Mouse (Mus musculus) adrenal gland, postnatal 4 days (tissue): ENCODE results near the gene Pappa2. TPM values are rescaled to one million over a fixed set of nuclear protein-coding genes. Genes with fewer than 3 reads are reported as not detected.

Experiments used
- DNase-seq, 2 experiments: peaks; one replicate each; pipeline ENCODE4 v3.0.0; 2021 to 2022; ENCODE audit warnings: low spot score in 2 of 2, mixed read lengths in 2 of 2
- total RNA-seq, 2 experiments: library from RNA; stranded (reverse); gene quantifications; 2 replicates each; pipeline ENCODE4 v1.2.3; 2021

Pappa2 gene
- total RNA-seq, 2 experiments from 2014 or later = 0.90 to 2.8 TPM

DNA sequence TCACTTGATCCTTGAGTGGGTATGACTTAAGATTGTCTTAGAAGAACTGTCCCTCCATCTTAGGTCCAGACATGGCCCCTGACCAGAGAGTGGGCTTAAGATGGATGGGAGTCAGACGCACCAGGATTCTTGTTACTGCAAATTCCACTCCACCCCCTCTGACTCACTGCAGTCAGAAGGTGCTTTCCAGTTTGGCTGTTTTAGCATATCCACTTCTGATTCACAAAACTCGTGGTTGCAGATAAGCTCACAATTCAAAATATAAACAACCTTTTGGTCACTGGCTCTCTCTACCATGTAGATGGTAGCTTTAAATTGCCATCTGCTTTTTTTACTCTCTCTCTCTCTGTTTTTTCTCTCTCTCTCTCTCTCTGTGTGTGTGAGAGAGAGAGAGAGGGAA lies 214.4 kb downstream of the Pappa2 start:
- no peak for DNase-seq

DNA sequence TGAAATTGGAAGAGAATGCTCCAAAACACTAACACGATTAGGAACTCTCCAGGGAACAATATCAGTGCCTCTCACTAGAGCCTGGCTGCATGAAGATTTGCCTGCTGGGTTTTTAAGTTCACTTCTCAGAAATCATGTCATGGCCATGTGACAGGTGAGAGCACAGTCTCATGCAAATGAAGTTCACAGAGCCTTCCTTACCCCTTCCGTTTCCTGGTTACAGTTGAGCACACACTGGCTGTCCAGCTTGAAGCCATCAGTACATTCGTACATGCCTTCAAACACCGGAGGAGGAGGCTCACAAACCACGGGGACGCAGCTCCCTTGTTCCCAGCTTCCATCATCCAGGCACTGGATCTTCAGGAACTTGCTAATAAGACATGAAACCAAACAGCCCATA lies 215.6 kb downstream of the Pappa2 start:
- no peak for DNase-seq

DNA sequence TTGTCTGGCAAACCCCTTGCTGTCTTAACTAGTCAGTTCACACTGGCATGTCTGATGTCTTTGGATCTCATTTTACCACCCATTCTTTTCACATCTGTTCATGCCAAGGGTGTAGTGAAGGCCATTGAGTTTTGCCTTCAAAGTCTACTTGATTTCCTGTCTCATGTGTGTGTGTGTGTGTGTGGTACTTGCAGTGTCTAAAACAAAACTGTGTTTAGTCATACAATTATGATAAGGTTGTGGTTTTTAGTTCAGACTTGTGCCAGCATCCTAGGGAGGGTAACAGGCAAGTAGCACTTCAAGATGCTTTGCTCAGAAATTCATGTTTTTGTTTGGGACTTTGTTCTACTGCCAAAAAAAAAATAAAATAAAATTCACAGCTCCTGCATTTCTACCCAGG lies 216.1 kb downstream of the Pappa2 start:
- DNase-seq = no peak

DNA sequence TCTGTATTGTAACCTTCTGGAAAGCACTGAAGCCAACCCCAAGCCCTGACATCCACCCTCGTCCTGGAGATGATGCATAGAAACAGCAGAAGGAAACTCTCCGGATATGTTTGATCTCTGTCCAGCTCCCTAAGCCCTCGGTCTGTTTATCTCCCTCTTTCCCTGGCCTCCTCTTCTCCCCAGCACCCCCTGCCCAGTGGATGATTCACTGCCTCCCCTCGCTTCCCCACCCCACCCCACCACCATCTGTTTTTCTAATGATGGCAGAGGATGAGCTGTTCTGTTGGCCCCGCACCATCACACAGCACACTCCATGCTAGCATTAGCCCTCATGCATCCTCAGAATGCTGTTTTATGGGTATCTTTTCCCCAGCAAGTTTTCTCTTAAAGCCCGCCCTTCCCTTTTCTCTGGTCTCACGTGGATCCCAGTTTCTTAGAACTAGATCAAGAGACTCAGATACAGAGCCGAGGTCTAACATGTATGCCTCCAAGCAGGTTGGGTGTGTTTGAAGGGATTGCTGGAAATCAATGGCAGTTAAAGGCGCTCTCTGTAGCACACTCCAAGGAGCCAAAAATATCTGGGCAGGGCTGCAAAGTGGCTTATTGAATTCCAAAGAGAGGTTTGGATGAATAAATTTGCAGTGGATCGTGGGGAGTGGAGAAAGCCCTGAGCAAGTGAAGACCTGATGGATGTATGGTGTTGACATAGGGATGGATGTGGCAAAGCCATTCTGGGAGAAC lies 231.8 kb downstream of the Pappa2 start:
- DNase-seq = no peak

DNA sequence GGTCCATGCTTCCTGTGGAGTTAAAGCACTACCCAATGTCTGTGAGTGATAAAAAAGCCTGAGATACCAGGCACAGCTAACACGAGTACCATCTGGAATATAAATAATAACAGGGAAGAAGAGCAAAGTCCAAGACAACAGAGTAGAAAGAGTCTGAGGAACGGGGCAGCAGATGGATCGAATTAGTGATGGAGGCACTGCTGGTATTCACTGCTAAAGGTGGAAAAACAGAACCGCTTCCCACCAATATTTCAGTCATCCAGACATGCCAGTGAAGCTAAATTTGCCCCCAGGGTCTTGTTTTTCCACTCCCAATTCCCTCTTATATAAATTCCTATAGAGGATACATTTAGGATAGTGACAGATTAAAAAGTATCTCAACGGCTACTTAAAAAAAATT lies 238.8 kb downstream of the Pappa2 start:
- DNase-seq = no peak

DNA sequence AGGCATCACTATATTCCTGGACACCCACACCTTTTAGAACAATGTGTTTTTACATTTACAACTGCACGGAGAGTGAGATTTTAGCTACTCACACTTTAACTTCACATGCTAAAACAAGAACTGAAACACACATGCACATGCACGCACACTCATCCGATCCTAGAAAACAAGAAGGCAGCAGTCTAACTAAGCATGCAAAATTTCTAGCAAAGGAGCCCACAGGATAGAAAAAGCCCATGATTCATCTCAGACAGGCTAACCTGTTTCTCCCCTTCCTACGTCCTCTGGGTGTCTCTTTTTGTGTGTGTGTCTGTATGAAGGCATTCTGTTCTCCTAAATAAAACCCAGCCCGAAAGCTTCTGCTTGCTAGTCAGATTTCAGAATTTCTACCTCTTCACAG lies 239.3 kb downstream of the Pappa2 start:
- DNase-seq = no peak

DNA sequence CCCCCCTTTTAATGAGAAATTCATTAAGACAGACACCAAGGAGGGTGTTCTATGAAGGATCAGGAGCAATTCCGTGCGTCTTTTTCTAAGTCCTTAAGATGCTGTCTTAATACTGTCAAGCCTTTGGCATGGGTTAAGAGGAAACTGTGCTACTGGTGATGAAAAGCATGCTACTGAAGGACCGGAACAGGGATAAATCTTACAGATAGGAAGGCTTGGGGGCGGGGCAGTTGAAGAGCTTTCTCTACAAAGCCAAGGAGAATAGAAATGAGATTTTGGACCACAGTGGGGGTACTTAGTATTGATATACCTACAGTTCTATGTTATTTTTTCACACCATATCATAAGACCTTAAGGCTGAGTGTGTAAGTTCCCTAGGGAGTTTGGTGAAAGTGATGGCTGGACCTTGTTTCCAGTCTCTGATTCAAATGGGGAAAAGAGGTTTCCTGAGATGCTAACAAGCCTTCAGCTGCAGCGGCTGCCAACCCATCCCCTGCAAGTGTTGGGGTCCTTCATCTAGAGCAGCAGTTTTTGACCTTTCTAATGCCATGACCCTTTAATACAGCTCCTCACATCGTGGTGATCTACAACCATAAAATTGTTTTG lies 240.0 kb downstream of the Pappa2 start:
- no peak for DNase-seq

DNA sequence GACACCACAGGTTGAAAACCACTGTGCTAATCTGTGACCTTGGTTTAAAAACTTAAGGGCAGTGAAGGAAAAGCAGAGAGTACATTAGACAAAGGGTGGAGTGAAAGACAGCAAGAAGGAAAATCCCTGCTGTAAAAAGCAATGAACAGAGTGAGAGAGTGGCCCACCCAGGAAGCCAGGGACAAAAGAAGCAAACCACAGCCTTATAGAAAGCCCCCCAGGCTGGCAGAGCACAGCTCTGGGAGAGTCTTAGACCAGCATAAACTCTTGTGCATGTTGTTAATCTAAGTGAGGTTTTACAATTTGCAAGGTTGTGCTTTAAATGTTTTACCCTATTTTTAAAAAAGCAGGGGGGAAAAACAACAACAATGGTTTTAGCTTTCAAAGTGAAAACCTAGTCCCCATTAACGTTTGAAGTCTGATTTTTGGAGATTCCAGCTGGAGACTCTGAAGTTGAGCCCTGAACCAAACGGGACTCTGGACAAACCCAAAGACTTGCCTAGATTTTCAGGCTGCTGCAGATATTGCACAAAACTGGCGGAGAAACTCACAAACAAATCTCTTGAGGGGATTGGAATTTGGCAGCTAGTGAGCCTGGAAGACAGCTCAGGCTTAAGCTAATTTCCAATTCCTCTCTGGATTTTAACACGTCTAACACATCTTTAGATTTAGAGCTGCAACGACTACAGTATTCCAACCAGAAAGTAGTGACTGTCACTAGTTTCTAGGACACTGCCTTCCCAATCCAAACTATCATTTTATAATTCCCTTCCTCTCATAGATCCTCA lies 241.0 kb downstream of the Pappa2 start:
- DNase-seq = no peak

DNA sequence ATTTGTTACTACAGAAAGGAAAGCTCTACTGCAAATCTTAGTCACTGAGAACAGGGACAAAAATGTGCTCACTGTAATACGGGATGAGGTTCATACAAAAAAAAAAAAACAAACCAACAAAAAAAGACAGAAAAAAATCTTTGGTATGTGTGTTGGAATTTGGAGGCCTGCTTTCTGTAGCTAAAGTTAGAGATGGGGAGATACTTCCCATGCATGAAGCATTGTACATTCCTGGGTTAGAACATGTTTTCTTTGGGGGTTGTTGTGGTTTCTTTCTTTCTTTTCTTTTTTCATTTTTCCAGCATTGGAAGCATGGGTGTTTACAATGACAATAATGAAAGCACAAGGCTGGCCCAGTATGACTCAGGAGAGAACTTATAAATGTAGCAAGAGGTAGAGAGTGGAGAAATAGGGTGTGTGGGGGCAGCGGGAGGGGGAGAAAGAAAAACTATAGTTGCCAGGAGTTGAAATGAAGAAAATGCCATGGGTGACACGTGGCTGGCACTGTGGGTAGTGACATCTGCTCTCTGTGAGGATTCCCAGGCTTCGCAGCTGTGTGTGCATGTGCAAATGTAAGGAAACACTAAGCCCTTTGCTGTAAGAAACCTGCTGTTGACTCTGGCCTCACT lies 247.3 kb downstream of the Pappa2 start:
- no peak for DNase-seq

DNA sequence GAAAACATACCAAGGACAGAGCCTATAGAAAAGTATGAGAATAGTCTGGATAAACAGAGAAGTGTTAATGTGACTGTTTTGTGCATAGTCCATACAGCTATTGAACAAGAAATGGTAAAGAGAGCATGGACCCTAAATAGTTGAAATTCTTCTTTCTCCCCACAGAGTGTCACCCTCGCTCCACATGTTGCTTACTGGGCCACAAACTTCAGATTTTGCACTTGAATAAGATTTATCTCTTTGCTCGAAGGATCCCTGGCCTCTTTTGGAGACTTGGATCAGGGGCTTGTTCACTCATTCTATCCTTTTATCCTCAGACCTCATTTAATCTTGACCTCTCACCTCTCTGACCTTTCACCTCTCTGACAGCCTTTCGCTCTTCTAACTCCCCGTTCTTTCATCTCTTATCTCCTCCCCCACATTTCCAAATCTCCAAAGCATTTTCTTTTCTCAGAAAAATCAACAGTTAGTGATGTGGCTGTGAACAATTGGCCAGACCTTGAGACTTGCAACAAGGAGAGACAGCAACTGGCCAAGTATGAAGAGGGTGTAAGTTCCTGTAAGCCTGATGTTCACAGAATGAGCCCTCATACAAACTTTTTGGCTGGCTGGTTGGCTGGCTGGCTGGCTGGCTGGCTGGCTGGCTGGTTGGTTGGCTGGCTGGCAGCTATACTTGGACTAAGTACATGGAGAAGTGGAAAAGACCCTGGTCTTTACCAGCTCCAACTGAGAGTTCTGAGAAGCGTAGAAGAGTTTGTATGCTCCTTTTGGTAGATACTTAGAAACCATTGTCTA lies 266.8 kb downstream of the Pappa2 start:
- DNase-seq = no peak

DNA sequence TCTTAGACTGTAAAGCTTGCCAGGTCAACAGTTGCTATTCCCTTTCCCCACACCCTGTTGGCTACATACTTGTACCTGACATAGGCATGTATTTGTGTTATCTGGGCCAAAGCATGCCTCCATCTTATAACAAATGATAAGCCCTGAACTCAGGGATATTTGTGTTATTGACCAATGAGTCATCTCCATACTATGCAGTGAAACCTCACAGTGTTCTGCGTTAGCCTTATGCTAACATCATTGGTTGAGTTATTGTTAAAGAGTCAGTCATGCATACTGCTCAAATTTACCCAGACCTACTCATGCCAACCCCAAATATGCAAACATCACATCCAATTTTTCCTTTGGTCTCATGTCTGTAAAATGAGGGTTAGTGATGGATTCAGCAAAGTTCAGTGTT lies 279.0 kb downstream of the Pappa2 start:
- no peak for DNase-seq

DNA sequence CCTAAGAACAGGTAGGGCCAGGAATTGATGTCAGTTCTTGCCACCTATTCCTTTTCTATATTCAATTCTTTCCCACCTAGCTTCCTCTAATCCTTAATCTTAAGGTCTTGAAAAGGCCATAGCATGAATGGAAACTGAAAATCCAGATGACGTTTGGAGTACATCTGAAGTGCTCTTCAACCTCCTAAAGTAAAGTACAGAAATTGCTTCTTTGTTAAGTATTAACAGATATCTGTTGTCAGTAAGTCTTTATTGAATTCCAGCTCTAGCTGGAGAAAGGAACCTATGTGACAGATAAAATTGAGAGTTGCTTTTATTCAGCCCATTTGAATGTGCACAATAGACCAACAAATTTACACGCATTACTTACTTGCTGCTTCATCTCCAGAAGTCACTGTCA lies 280.1 kb downstream of the Pappa2 start:
- no peak for DNase-seq

DNA sequence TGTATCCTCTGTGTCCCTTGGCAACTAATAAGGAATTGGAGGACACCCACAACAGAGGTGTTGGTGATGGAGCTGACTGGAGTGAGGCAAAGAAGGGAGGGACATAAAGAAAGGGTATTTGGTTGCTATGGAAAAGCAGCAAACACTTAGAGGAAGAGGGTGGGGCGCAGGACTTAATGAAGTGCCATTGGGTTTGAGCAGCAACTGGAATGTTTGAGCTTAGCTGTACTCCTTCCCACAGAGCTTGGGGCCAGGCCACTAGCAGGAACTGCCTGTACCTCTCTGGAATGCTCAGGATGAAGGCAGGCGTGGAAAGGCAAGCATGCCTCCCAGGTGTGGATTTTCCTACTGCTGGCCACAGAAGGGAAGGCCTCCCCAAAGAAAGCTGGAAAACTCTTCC lies 281.0 kb downstream of the Pappa2 start:
- DNase-seq = no peak

DNA sequence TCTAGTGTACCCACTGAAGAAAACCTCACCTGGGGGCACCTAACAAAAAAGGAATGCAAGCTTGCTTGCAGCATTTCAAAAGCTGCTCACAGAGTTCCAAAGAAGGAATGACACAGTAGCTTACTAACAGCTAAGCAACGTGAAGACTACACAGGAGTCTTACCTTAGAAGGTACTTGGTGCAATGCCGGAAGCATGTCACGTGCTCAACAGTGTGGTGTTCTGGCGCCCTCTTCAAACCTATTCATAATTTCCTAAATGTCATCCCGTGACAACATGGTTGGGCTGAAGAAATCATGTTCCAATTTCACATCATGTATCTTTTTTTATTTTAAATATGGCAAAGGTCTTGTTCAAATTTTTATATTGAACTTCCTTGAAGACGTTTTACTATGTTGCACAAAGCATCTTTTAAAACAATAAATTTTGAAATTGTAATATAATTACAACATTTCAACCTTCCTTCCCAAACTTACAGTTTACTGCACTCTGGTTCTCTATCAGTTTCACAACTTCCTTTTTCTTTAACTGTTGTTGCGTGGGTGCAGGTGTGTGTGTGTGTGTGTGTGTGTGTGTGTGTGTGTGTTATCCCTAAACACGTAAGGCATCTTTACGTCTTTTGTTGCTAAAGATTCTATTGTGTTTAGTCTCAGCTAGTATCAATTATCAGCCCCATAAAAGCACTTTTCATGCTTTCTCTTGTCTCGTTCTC lies 282.3 kb downstream of the Pappa2 start:
- DNase-seq = no peak

DNA sequence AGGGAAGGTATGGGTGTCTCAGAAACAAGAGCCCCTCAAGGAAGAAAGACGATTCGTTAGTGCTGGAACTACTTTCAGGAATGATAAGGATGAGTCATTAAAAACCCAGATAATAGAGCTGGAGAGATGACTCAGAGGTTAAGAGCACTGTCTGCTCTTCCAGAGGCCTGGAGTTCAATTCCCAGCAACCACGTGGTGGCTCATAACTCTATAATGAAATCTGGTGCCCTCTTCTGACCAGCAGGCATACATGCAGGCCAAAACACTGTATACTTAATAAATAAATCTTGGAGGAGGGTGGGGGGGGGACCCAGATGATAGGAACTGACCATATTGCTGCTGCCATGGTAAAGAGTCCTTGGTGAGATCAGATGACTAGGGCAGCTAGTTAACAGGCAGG lies 282.9 kb downstream of the Pappa2 start:
- DNase-seq = no peak

DNA sequence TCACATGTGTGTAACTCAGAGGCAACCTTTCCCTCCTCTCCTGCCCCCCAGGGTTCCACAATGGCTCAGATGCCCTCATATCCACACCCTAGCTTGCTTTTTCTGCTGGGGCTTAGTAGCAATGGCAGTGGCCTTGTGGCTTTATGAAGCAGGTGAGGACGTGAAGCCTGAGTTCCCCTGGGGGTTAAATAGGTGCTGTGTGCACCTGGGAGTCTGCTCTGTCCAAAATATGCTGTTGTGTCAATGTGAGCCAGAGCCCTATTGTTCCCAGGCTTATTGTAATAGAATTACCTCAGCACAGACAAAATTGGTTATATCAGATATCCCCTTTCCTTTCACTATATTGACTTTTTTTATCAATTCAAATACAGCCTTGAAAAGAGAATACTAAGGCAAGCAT lies 292.6 kb downstream of the Pappa2 start:
- DNase-seq = no peak

DNA sequence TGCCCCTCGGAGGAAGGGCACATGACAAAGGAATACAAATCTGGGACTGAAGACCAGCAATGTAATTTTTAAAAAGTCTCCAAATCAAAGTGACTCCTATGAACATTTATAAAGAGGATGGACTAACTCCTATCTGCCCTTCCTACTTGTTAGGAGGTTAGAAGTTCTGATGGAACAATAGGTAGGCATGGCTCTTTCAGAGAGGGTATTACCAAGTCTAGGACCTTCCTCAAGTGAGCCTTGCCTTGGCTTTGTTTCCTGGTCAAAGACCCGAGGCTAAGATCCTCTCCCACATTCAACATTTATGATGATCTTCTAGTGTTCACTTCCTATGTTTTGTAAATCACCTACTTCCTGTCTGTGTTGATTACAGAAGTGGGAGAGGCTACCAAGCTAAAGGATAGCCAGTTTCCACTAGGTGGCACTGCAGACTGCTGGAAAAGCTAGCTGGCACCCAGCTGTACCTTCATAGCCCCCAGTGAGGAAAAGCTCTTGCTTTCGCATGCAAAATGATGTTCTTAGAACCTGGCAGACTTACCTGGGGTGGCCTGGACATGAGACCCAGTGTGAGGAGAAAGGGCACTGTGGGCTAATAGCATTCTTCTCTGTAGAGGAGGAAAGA lies 310.2 kb downstream of the Pappa2 start:
- peak in 1 of 2 experiments; percentile 32 for DNase-seq

DNA sequence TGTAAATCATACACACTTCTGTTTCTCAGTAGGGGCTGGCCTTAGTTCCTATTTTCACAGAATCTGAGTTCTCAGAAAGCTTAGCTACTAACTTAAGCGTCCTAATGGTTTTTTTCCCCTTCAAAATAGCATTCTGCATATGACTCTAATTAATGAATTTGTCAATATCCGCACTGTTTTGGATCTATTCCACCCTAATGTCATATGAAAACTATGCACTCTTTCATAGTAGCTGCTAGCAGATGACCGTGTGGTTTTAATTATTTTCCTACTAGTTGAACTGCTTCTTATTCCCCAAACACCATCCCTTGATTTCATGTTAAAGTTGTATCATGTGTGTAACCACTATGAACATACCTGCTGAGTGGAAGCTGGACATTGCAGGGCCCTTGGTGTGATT lies 314.3 kb downstream of the Pappa2 start:
- DNase-seq = no peak
